Mouse (Mus musculus) CD4-positive naive resting alpha-beta T cell, adult 76 days (primary cell): ENCODE results near the gene Ttll1. TPM values are rescaled to one million over a fixed set of nuclear protein-coding genes. Genes with fewer than 3 reads are reported as not detected.

Source experiments
- total RNA-seq: library from RNA; stranded (reverse); gene quantifications from one replicate; pipeline ENCODE4 v1.2.4, GENCODE M21; 2023

Ttll1 gene
- total RNA-seq, result 4.2 TPM

DNA sequence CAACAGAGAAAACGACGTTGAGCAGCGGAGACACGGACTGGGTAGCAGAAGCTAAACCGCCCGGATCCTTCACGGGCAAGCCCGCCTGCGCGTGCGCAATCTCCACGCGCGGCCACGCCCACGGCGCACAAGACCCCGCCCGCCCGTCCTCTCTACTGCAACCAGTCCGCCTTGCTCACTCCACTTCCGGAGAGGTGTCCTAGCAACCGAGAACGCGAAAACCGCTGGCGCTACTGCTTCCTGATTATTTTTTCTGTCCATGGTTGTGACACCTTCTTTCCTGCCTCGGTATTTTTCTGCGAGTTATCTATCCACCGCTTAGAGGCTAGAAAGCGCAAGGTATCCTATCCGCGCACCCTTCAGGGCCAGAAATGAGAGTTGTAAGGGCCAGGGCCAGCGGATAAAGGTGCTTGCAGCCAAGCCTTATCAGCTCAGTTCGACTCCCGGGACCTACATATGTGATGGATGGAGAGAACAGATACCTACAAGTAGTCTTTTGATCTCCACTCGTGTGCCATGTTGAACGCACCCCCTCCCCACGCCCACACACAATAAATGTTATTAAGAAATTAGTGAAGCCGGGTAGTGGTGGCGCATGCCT is at the start of gene Ttll1:
TSS of gene Ttll1 (minus strand) at position 89 of the 601 bp plus-strand sequence.

DNA sequence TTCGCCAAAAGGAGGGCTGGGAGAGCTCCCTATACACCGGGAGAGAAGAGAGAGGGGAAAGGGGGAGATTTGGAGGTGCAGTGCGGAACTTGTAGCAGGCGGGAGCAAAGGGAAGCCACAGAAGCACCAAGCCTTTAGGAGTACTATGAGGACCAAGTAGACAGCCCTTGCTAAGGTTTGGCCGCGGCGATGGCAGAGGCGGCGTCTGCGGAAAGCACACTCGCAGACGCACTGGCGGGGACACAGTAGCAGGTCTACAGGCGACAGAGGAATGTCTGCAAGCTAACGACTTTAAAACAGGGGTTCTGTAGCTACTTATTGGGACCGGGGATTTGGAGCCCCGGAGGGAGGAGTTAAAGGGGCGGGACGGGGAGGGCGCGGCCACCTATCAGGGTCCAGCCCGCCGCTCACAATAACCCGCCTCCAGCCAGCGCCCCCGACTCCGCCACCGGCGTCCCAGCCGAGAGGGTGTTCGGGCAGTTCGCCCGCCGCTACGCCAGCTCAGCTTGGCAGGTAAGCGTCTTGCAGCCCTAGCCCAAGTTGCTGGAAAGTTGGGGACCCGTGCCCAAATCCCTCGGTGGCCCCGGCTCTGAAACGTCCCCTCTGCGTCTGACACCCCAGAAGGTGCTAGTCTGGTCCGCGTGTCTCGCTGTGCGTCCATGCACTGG is 15.9 kb upstream of the Ttll1 start, which contains the start of gene Bik:
TSS of gene Bik (plus strand) at position 439 of the 668 bp plus-strand sequence.

DNA sequence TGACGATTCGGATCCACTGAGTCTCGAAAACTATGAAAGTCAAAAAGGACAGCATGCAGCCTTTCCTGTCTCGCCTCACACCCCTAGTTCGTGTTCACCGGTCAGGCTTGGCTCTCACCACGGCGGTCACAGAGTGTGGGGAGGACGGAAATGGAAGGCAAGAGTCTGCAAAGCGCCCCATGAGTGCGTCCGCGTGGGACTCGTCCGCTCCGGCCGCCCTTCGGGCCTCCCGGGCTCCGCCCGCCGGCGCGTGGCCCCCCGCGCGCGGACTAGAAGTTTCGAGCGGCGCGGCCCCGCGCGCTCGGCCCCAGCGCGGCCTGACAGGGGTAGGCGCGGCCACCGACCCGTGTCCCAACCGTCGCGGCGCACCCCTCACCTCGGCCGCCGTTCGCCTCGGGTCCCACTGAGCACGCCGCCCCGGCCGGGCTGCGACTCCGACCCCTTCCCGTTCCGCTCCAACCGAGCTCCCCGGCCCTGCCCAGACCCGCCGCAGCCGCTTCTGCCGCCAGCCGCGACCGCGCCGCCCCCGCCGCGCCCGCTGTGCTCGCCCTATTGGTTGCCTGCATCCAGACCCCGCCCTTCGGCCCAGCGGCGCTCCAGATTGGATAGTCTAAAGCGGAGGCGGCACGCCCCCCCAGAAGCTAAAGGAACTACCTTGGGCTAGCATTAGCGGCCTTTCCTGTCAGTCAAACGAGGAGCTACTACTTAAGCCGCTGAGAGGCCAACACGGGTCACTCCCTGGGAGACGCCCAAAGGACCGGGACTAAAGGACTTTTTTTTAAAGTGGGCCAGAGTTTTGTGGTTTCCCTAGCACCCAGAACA is 46.4 kb downstream of the Ttll1 start, which contains the start of gene Pacsin2:
TSS of gene Pacsin2 (minus strand) at position 524 of the 822 bp plus-strand sequence.

Other genes starting within 250 kb of the Ttll1 start
- gene Arfgap3, start 160.6 kb downstream of the Ttll1 start, total RNA-seq, result 8.5 TPM
- gene Pacsin2, start 46.3 kb downstream of the Ttll1 start, total RNA-seq, result 31.5 TPM
- gene Bik, start 16.0 kb upstream of the Ttll1 start, total RNA-seq, result 2.1 TPM
- 94.1 TPM for gene Tspo, start 52.7 kb upstream of the Ttll1 start, total RNA-seq
- gene Mcat, start 52.9 kb upstream of the Ttll1 start, total RNA-seq, result 12.3 TPM
- gene Ttll12, start 84.3 kb upstream of the Ttll1 start, total RNA-seq, result 19.6 TPM
- gene Scube1, start 214.1 kb upstream of the Ttll1 start, total RNA-seq, result not detected